Mouse (Mus musculus) forebrain, embryonic 11.5 days (tissue): Measurements from ENCODE around the gene Tmbim7. TPM values are rescaled to one million over a fixed set of nuclear protein-coding genes. Genes with fewer than 3 reads are reported as not detected.

Source experiments
- ATAC-seq: fragments of 200-750 bp; cut with Nextera tagmentation; replicated peaks from 2 replicates; pipeline ENCODE4 v1.8.0; 2017; ENCODE audit warnings: moderate TSS enrichment; ENCODE audit not compliant: low FRiP score
- DNase-seq: peaks from one replicate; pipeline ENCODE4 v3.0.0-alpha.2; 2017; ENCODE audit warnings: low spot score
- H3K27ac ChIP-seq: fragments of 300-500 bp; sonication (generic); 2 replicates; pipeline ENCODE4 v1.5.1; 2014; ENCODE audit warnings: low read depth, low read length
- H3K27me3 ChIP-seq: fragments of 300-500 bp; sonication (generic); 2 replicates; pipeline ENCODE4 v1.6.1; 2014; ENCODE audit warnings: mild to moderate bottlenecking, low read length, mixed read lengths; ENCODE audit not compliant: control insufficient read depth, insufficient read depth
- H3K36me3 ChIP-seq: fragments of 300-500 bp; sonication (generic); 2 replicates; pipeline ENCODE4 v1.6.1; 2014; ENCODE audit warnings: mild to moderate bottlenecking, low read length, moderate library complexity, mixed read lengths; ENCODE audit not compliant: control insufficient read depth, insufficient read depth
- H3K4me1 ChIP-seq: fragments of 300-500 bp; sonication (generic); replicated peaks from 2 replicates; pipeline ENCODE4 v1.6.1; 2014; ENCODE audit warnings: low read length, mixed read lengths; ENCODE audit not compliant: control insufficient read depth, insufficient read depth
- H3K4me2 ChIP-seq: fragments of 300-500 bp; sonication (generic); 2 replicates; pipeline ENCODE4 v1.6.1; 2014; ENCODE audit warnings: low read depth, mild to moderate bottlenecking, low read length, moderate library complexity, mixed read lengths; ENCODE audit not compliant: severe bottlenecking
- H3K4me3 ChIP-seq: fragments of 300-500 bp; sonication (generic); 2 replicates; pipeline ENCODE4 v1.5.1; 2014; ENCODE audit warnings: low read depth, low read length
- H3K9ac ChIP-seq: fragments of 300-500 bp; sonication (generic); 2 replicates; pipeline ENCODE4 v1.6.1; 2014; ENCODE audit warnings: low read length
- H3K9me3 ChIP-seq: fragments of 300-500 bp; sonication (generic); 2 replicates; pipeline ENCODE4 v1.6.1; 2016; ENCODE audit warnings: low read length, mixed read lengths; ENCODE audit not compliant: control insufficient read depth
- WGBS: fragments of 180-500 bp; shearing (Covaris S2); extraction: QIAGEN DNeasy Blood & Tissue Kit; methylation state at CpG from one replicate; pipeline ENCODE4 v1.1.7; 2014; 5-methylcytosine and 5-hydroxymethylcytosine counted together
- microRNA-seq: library from miRNA; unstranded; fragments of <30 nt; microRNA quantifications from one replicate; pipeline ENCODE4, GENCODE M21; 2016; ENCODE audit not compliant: insufficient number of aligned reads
- polyA plus RNA-seq: library from polyadenylated mRNA; unstranded; fragments of >200 nt; fragmentation: Nextera tagmentation; extraction: Ambion mirVana; gene quantifications from 2 replicates; pipeline ENCODE4 v1.2.1, GENCODE M21; 2014

Tmbim7 gene
- polyA plus RNA-seq, 1 experiment from 2014 or later, result not detected

GRCm38 (mm10) chr5:3723415-3723814 is 72.4 kb downstream of the Tmbim7 start:
- no peak for DNase-seq
- H3K36me3 ChIP-seq, result no peaks in the 10 kb centered on the region; the same call in 1 of the 2 replicates

GRCm38 (mm10) chr5:3725491-3725890 is 74.5 kb downstream of the Tmbim7 start:
- H3K4me3 ChIP-seq, result no peak overlapping the region
- no peak for ATAC-seq
- H3K4me2 ChIP-seq, result no peak overlapping the region
- no peaks in the 10 kb centered on the region for H3K36me3 ChIP-seq
- H3K27me3 ChIP-seq, result no peaks in the 10 kb centered on the region
- H3K9me3 ChIP-seq, result no peaks in the 10 kb centered on the region
- H3K4me1 ChIP-seq, result no peaks in the 10 kb centered on the region
- H3K27ac ChIP-seq, result no peak overlapping the region
- WGBS, result 84% methylated on average over 1 of the region's 1 CpGs
- DNase-seq, result no peak
- H3K9ac ChIP-seq, result no peak overlapping the region

More at GRCm38 (mm10) chr5:3723415-3723814, 72.4 kb downstream of the Tmbim7 start:
- Histone ChIP-seq H3K9me3 (no peaks in the 10 kb centered on the region), H3K4me2 (no peak overlapping the region), H3K4me3 (no peak overlapping the region), H3K9ac (no peak overlapping the region), H3K27ac (no peak overlapping the region), H3K27me3 (no peaks in the 10 kb centered on the region), H3K4me1 (no peaks in the 10 kb centered on the region)
- 95% methylated on average over 2 of the region's 2 CpGs for WGBS
- no peak for ATAC-seq

DNA sequence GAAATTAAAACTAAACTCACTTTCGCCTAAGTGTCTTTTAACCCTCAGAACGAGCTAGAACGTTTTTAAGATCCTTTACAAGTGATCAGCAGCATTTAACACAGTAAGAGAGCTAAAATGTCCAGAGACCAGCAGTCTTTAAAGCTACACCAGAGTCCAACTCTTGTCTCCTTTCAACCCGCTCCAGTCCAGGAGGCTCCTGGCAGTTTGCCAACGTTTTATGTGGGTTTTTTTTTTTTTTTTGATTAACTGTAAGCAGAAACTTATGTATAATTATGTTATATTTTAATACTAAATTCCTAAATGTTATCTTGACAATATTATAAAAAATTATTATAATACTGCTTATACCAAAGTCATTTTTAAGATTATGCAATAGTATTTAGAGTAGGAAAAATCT is 77.8 kb downstream of the Tmbim7 start:
- Histone ChIP-seq H3K4me1 (no peaks in the 10 kb centered on the region), H3K36me3 (no peaks in the 10 kb centered on the region; the same call in 1 of the 2 replicates), H3K9me3 (no peaks in the 10 kb centered on the region), H3K9ac (no peak overlapping the region), H3K27ac (no peak overlapping the region), H3K27me3 (no peaks in the 10 kb centered on the region), H3K4me2 (no peak overlapping the region), H3K4me3 (no peak overlapping the region)
- ATAC-seq (no peak), DNase-seq (no peak)
- WGBS, result 85% methylated on average over 5 of the region's 5 CpGs

Small RNA genes lying within 50 kb of the gene (microRNA-seq; reads per million reads assigned to microRNA genes)
- gene Gm22926 (not detected), gene Gm26238 (not detected)

Other genes with a start within 250 kb of the Tmbim7 start
- 37.9 and 43.7 TPM in 2 replicates for gene Fam133b, start 107.3 kb upstream of the Tmbim7 start, polyA plus RNA-seq
- 3.9 and 4.9 TPM in 2 replicates for gene 1700109H08Rik, start 79.6 kb upstream of the Tmbim7 start, polyA plus RNA-seq
- 14.0 and 16.6 TPM in 2 replicates for gene Pex1, start 55.1 kb upstream of the Tmbim7 start, polyA plus RNA-seq
- 14.3 and 15.9 TPM in 2 replicates for gene Rbm48, start 54.6 kb upstream of the Tmbim7 start, polyA plus RNA-seq
- gene Gatad1, start 6.0 kb downstream of the Tmbim7 start, polyA plus RNA-seq, result 75.4 and 79.5 TPM in 2 replicates
- 17.0 and 18.3 TPM in 2 replicates for gene Ankib1, start 151.7 kb downstream of the Tmbim7 start, polyA plus RNA-seq
- 68.1 and 81.7 TPM in 2 replicates for gene Krit1, start 152.0 kb downstream of the Tmbim7 start, polyA plus RNA-seq
- gene Lrrd1, start 194.0 kb downstream of the Tmbim7 start, polyA plus RNA-seq, result 0.09 and 0.16 TPM in 2 replicates
- gene Mterf1a, start 242.8 kb downstream of the Tmbim7 start, polyA plus RNA-seq, result 9.7 and 9.8 TPM in 2 replicates